12 mouse cellular contexts compared by ENCODE assay signal in the genomic region with DNA sequence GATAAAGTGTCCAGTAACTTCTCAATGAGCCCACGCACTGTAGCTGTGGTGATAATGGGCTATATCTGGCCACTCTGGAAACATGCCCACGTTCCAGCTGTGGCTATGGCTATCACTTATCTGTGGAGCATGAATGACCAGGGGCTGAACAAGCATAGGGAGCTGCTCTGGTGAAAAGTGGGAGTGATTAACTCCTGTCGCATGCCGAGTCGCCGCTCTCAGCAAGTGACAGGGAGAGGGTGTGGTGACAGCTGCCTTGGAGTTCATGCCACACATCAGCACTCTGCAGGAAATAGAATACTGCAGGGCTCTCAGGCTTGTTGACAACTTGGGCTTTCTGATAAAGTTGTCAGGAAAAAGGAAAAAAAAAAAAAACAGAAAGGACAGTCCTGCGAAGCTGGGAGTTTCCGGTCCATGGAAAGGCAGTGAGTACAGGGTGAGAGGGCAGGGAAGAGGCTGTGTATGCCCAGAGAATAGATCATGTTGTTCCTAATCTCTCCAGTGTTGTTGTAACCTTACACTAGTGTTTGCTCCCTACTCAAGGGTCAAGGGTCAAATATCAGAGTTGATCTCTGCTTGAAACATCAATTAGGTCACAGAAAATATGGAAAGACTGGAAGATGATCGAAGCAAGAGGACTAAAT. TPM values are rescaled to one million over a fixed set of nuclear protein-coding genes. Genes with fewer than 3 reads are reported as not detected.
DNase-seq lines count a peak whose midpoint lies in the region; ATAC-seq and TF ChIP-seq lines count a peak whose summit lies in the region.
"Had no signal": no experiment of that assay in that cellular context is flagged by ENCODE, and none has a peak within 500 bp of the region (broad histone marks: within the 10 kb centered on the region; RNA-seq: fewer than 3 reads in every experiment).

No protein-coding gene starts in this region.

- 9% methylated on average over 9 of the region's 9 CpGs for WGBS in liver, embryonic 14.5 days (ENCODE audit: insufficient replicate concordance)
- WGBS in forebrain, embryonic 16.5 days, result 80% methylated on average over 9 of the region's 9 CpGs
- WGBS in cerebellum, adult 2 months, result 63% methylated on average over 9 of the region's 9 CpGs

- ATAC-seq in common myeloid progenitor, adult 5-6 weeks (replicated peaks; ENCODE audit: low read depth, poor library complexity, severe bottlenecking), result peak; percentile 47; the same call in 1 of the 2 replicates
- ATAC-seq in liver, embryonic 14.5 days (ENCODE audit: insufficient read depth), result peak; percentile 23; the same call in 1 of the 2 replicates
- no peak for ATAC-seq in forebrain, embryonic 16.5 days

- intact Hi-C loops in heart, postnatal 10 days (cut with DNase I), result loop anchor here (1.0 kb wide), 1 partner anchor 18 kb away; no protein-coding TSS in a partner anchor
- intact Hi-C loops in left cerebral cortex, postnatal 4 days (cut with DNase I), result no loop called here

- H3K4me2 ChIP-seq in liver, embryonic 14.5 days (ENCODE audit: low read depth), result no peak overlapping the region
- H3K4me2 ChIP-seq in forebrain, embryonic 16.5 days (ENCODE audit: low read length), result no peak overlapping the region
- H3K4me2 ChIP-seq: embryonic facial prominence, embryonic 13.5 days; hindbrain, embryonic 15.5 days; liver, embryonic 15.5 days had no signal

- no peak overlapping the region for H3K9ac ChIP-seq in ES-E14 (ENCODE audit: insufficient read depth, low read depth, low read length, poor library complexity, severe bottlenecking)
- no peak overlapping the region for H3K9ac ChIP-seq in liver, embryonic 14.5 days (replicated peaks)
- H3K9ac ChIP-seq in forebrain, embryonic 16.5 days (replicated peaks; ENCODE audit: low read depth, low read length), result no peak overlapping the region
- H3K9ac ChIP-seq: embryonic facial prominence, embryonic 13.5 days; hindbrain, embryonic 15.5 days; liver, embryonic 15.5 days had no signal

- H3K27ac ChIP-seq in ES-E14 (ENCODE audit: insufficient read depth, low read depth, low read length, poor library complexity, severe bottlenecking), result no peak overlapping the region
- no peak overlapping the region for H3K27ac ChIP-seq in liver, embryonic 14.5 days
- no peak overlapping the region for H3K27ac ChIP-seq in forebrain, embryonic 16.5 days (ENCODE audit: low read length)
- H3K27ac ChIP-seq in cerebellum, adult 2 months (ENCODE audit: insufficient read depth, low read length), result no peak overlapping the region
- H3K27ac ChIP-seq: embryonic facial prominence, embryonic 13.5 days; hindbrain, embryonic 15.5 days; liver, embryonic 15.5 days had no signal

- no peak overlapping the region for H3K4me3 ChIP-seq in ES-E14 (ENCODE audit: insufficient read depth in 1 of 2, low read depth in 1 of 2, low read length in 2 of 2, poor library complexity in 1 of 2, severe bottlenecking in 1 of 2)
- no peak overlapping the region for H3K4me3 ChIP-seq in liver, embryonic 14.5 days (ENCODE audit: insufficient read depth in 1 of 2, low read depth in 2 of 2, low read length in 2 of 2)
- H3K4me3 ChIP-seq in forebrain, embryonic 16.5 days (replicated peaks; ENCODE audit: low read length), result no peak overlapping the region
- H3K4me3 ChIP-seq in cerebellum, adult 2 months (replicated peaks; ENCODE audit: insufficient read depth, low read depth, low read length), result no peak overlapping the region
- H3K4me3 ChIP-seq: embryonic facial prominence, embryonic 13.5 days; hindbrain, embryonic 15.5 days; liver, embryonic 15.5 days had no signal

- TF ChIP-seq POLR2A in cerebellum, adult 2 months (IDR thresholded peaks at IDR 0.05; ENCODE audit: borderline replicate concordance, insufficient read depth, low read length), result no peak

- no peaks in the 10 kb centered on the region for H3K36me3 ChIP-seq in ES-E14 (ENCODE audit: control insufficient read depth, insufficient read depth, low read length, poor library complexity, severe bottlenecking)
- H3K36me3 ChIP-seq in liver, embryonic 14.5 days (replicated peaks; ENCODE audit: control insufficient read depth, insufficient read depth, low read depth), result no peaks in the 10 kb centered on the region
- H3K36me3 ChIP-seq in forebrain, embryonic 16.5 days (ENCODE audit: control insufficient read depth, insufficient read depth), result no peaks in the 10 kb centered on the region
- H3K36me3 ChIP-seq: embryonic facial prominence, embryonic 13.5 days; hindbrain, embryonic 15.5 days; liver, embryonic 15.5 days had no signal

- H3K9me3 ChIP-seq in ES-E14 (ENCODE audit: control insufficient read depth, insufficient read depth, low read depth, low read length), result no peaks in the 10 kb centered on the region
- H3K9me3 ChIP-seq in liver, embryonic 14.5 days (ENCODE audit: control insufficient read depth, low read length), result no peaks in the 10 kb centered on the region
- no peaks in the 10 kb centered on the region for H3K9me3 ChIP-seq in forebrain, embryonic 16.5 days (ENCODE audit: control insufficient read depth, low read length)
- H3K9me3 ChIP-seq: embryonic facial prominence, embryonic 13.5 days; hindbrain, embryonic 15.5 days; liver, embryonic 15.5 days had no signal

- TF ChIP-seq CTCF in liver, embryonic 14.5 days (IDR thresholded peaks at IDR 0.05; ENCODE audit: low read depth), result no peak
- TF ChIP-seq CTCF in cerebellum, adult 2 months (IDR thresholded peaks at IDR 0.05; ENCODE audit: borderline replicate concordance, insufficient read depth, low read depth, low read length), result no peak

- no peak for DNase-seq in ES-E14 (ENCODE audit: low read depth, low spot score)
- peak; percentile 87 to 89 for DNase-seq in heart, postnatal 10 days
- DNase-seq in liver, embryonic 14.5 days (ENCODE audit: low read depth in 3 of 3, low spot score in 3 of 3), result no peak
- no peak for DNase-seq in left cerebral cortex, postnatal 4 days
- DNase-seq in Muller cell, postnatal 12 days (ENCODE audit: inconsistent ontology term), result no peak
- DNase-seq in cerebellum, adult 2 months, result no peak
- DNase-seq: thymus, postnatal 14 days had no signal

- H3K27me3 ChIP-seq in liver, embryonic 14.5 days (ENCODE audit: control insufficient read depth, insufficient read depth, low read length), result no peaks in the 10 kb centered on the region; the same call in 1 of the 2 replicates
- H3K27me3 ChIP-seq in forebrain, embryonic 16.5 days (replicated peaks; ENCODE audit: control insufficient read depth, insufficient read depth, low read length), result no peaks in the 10 kb centered on the region
- no peaks in the 10 kb centered on the region; the same call in 1 of the 2 replicates for H3K27me3 ChIP-seq in cerebellum, adult 2 months (ENCODE audit: control insufficient read depth, insufficient read depth, low read length)
- H3K27me3 ChIP-seq: embryonic facial prominence, embryonic 13.5 days; hindbrain, embryonic 15.5 days had no signal

- no peak for TF ChIP-seq EP300 in liver, embryonic 14.5 days (IDR thresholded peaks at IDR 0.05; ENCODE audit: low read depth)

- in situ Hi-C loops in ES-E14 (cut with MboI; ENCODE audit: low sequenced_read_pairs in 2 of 2, unreplicated experiment in 2 of 2), result no loop called here

- no peaks in the 10 kb centered on the region for H3K4me1 ChIP-seq in ES-E14 (ENCODE audit: control insufficient read depth in 2 of 2, insufficient read depth in 2 of 2, low read length in 2 of 2, poor library complexity in 1 of 2)
- peaks cover 0 to 5% of the 10 kb centered on the region in 2 experiments; a peak in 2 of 4 replicates for H3K4me1 ChIP-seq in liver, embryonic 14.5 days (replicated peaks; ENCODE audit: control insufficient read depth in 2 of 2, insufficient read depth in 2 of 2, low read length in 1 of 2)
- no peaks in the 10 kb centered on the region for H3K4me1 ChIP-seq in forebrain, embryonic 16.5 days (replicated peaks; ENCODE audit: control insufficient read depth, insufficient read depth, low read length)
- H3K4me1 ChIP-seq in cerebellum, adult 2 months (ENCODE audit: control insufficient read depth, insufficient read depth, low read length), result no peaks in the 10 kb centered on the region
- H3K4me1 ChIP-seq: hindbrain, embryonic 15.5 days; liver, embryonic 15.5 days had no signal

TF ChIP-seq in ES-E14, 5 proteins besides CTCF, POLR2A, EP300 and RAD21:
- TF ChIP-seq HCFC1 (IDR thresholded peaks at IDR 0.05; ENCODE audit: borderline replicate concordance, insufficient read depth, low read length), result no peak
- 0 out of 2 replicates have a peak, but pooled peaks have one; percentile 19 for TF ChIP-seq ZNF384 (IDR thresholded peaks at IDR 0.05; ENCODE audit: low read depth, low read length)
- no peak for TF ChIP-seq ZC3H11A (IDR thresholded peaks at IDR 0.05; ENCODE audit: borderline replicate concordance, low read depth, low read length)
TF ChIP-seq in ES-E14: peak in this region for 1.

RNA-seq across cellular contexts. Expression of a gene that starts 30.6 kb away (rescaled TPM):
- 192 and 240 TPM in 2 replicates for total RNA-seq in ES-E14 (2012; rRNA removed)
- 371 and 506 TPM in 2 replicates for total RNA-seq in common myeloid progenitor, adult 5-6 weeks (2017)
- 10 to 100 TPM; 64.7 to 69.5 TPM for total RNA-seq in heart, postnatal 10 days (2021)
- polyA plus RNA-seq in liver, embryonic 14.5 days (2012; rRNA removed), result 56.3 and 84.8 TPM in 2 replicates
- 167 and 171 TPM in 2 replicates for polyA plus RNA-seq in liver, embryonic 14.5 days (2014; fragmentation: Nextera tagmentation; extraction: Ambion mirVana)
- total RNA-seq in left cerebral cortex, postnatal 4 days (2021), result 10 to 100 TPM; 54.4 to 62.2 TPM
- 162 and 174 TPM in 2 replicates for polyA plus RNA-seq in forebrain, embryonic 16.5 days (2015; fragmentation: Nextera tagmentation; extraction: Ambion mirVana)
- 51.3 and 51.8 TPM in 2 replicates for polyA plus RNA-seq in cerebellum, adult 2 months (2012; rRNA removed)

RNA-seq across cellular contexts. Expression of a gene that starts 30.7 kb away (rescaled TPM):
- total RNA-seq in ES-E14 (2012; rRNA removed), result 17.6 and 22.0 TPM in 2 replicates
- 79.1 and 83.1 TPM in 2 replicates for total RNA-seq in common myeloid progenitor, adult 5-6 weeks (2017)
- total RNA-seq in heart, postnatal 10 days (2021), result 10 to 100 TPM in 1 of 2 experiments, 1 to 10 TPM in 1; 9.9 to 11.4 TPM
- polyA plus RNA-seq in liver, embryonic 14.5 days (2012; rRNA removed), result 1.8 and 2.8 TPM in 2 replicates
- 3.6 and 3.7 TPM in 2 replicates for polyA plus RNA-seq in liver, embryonic 14.5 days (2014; fragmentation: Nextera tagmentation; extraction: Ambion mirVana)
- total RNA-seq in left cerebral cortex, postnatal 4 days (2021), result 10 to 100 TPM; 13.1 to 14.1 TPM
- 20.1 and 21.3 TPM in 2 replicates for polyA plus RNA-seq in forebrain, embryonic 16.5 days (2015; fragmentation: Nextera tagmentation; extraction: Ambion mirVana)
- polyA plus RNA-seq in cerebellum, adult 2 months (2012; rRNA removed), result 13.2 and 14.4 TPM in 2 replicates

Comparison
In these comparisons a context has a peak if more than half of its experiments do, and no peak if none do; other contexts are left out.
1. DNase-seq: peak in heart, postnatal 10 days (2 of 2); none in ES-E14 (single experiment), liver, embryonic 14.5 days (0 of 3), left cerebral cortex, postnatal 4 days (single experiment), Muller cell, postnatal 12 days (single experiment) and cerebellum, adult 2 months (0 of 2).